Mouse (Mus musculus) layer of hippocampus, postnatal 14 days (tissue): Measurements from ENCODE around the gene Srrt. TPM values are rescaled to one million over a fixed set of nuclear protein-coding genes. Genes with fewer than 3 reads are reported as not detected.

Source experiments
- DNase-seq, 2 experiments: peaks; one replicate each; pipeline ENCODE4 v3.0.0; 2021 to 2022; ENCODE audit warnings: low spot score in 2 of 2, mixed read lengths in 1 of 2
- total RNA-seq, 2 experiments: library from RNA; stranded (reverse); gene quantifications; 2 replicates each; pipeline ENCODE4 v1.2.3; 2021

The Srrt gene
- total RNA-seq, 2 experiments from 2014 or later, result 189 to 217 TPM

DNA sequence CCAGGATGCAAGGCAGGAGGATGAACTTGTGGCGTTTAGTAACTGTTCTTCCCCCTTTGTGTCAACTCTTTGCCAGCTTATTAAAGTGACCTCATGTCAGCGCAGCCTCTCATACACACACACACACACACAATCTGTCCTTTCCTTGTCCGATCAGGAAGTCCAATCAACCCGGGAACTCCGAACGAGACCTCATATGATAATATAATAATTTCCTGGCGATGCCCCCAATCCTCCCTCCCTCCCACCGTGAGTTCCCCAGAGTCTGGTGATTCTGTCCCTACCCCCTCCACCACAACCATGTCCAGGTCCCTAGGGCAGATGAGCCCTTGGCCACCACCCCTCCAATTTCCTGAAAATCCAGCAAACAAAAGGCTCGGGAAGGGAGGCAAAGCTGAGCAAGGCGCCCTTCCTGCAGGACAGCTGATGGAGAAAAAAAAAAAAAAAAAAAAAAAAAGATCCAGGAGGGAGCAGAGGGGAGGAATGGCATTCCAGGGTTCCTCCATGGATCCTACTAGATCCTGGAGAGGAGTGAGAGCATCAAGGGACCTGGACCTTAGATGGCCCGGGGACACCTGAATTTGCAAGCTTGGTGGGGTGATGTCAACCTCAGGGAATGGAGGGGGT lies 31.3 kb upstream of the Srrt start:
- no peak for DNase-seq

DNA sequence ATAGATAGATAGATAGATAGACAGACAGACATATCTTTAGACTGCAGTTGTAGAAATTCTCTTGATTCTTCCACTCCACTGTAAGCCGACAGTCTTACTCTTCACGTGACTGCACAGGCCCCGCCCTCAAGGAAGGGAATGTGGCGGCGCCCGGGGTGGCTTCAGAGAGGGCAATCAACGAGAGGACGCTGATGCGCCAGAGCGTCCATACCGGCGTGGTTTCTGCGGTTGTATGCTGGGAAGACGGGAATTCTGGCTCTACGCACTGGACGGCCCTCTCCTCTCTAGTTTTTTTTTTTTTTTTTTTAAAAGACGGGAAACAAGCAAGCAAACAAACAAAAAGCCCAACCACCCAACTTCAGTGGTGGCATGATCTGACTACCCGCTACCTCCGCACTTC lies 30.8 kb upstream of the Srrt start:
- DNase-seq, result peak; percentile 82 to 92

DNA sequence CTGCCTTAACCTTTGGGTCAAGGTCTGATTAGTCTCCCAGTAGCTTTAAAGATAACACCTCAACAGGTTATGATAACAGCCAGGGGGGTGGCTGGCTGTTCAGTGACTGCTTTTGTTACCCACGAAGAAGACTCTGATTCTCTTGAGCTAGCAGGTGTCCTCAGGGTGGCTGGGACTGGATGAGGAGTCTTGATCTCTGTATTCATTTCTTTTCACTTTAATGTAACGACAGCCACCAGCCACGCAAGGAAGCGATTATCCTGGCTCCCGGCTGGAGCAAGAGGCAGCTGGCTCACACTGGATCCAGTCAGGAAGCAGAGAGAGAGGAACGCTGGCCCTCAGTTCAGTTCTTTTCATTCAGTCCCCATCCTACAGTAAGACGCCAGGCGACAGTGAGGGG lies 29.7 kb upstream of the Srrt start:
- DNase-seq, result no peak

DNA sequence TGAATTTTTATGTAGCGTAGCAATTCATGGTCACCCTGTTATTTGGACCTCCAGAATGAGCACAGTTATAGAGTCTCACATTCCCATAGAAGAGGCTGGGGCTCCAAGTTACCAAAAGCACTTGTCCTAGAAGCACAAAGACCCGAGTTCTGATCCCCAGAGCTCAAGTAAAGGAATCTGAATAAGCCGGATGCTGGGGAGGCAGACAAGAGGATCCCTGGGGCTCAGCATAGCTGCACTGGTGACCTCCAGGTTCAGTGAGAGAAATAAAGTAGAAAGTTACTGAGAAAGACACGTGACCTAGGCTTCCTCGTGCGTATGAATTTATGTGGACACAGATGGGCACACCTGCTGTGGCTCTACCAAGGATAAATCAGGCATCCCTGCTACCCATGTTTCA lies 27.6 kb upstream of the Srrt start:
- no peak for DNase-seq

DNA sequence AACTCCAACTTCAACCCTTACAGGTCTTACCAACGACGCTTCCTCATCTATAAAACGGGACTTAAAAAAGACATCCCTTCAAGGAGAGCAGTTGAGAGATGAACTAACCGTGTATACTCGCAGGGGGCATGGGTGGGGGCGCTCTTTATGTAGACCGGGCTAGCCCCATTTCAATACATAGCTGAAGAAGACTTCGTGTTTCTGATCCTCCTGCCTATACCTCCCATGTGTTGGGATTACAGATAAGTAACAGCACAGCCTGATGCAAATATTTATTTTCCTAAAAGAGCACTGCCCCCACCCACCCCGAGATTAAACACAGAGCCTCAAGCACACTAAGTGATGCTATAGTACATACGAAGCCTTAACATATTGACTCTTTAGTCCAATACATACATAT lies 26.8 kb upstream of the Srrt start:
- DNase-seq, result no peak

DNA sequence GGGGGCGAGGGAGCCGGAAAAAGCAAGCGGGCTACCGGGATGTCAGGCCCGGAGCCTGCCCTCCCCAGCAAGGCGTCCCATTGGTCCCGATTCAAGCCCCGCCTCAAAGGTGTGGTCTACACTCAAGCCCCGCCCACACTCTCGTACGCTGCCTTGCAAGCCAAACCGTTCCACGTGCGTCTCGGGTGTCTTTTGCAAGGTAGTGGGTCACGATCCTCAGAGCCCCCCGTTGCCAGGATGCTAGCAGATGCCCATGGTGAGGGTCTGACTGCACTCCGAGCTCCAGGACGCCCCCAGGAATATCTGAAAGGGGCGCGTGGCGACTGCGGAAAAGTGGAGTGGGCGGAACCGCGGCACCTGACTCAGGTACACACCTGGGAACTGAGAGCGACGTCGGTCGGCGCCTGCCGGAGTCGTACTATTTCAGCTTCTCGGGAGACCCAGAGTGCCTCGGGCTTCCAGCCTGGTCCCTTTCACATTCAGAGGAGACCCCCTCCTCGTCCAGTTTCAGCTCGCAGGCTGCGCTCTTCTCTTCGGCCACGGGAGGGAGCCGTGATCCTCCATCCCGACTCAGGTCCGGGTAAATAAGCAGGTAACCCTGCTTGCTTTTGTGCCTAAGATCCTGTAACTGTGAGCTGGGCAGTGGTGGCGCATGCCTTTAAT lies 26.2 kb upstream of the Srrt start, which contains the start of gene Slc12a9:
TSS of gene Slc12a9 (minus strand) at position 86 of the 663 bp plus-strand sequence.
- DNase-seq, result peak; percentile 92 to 95

DNA sequence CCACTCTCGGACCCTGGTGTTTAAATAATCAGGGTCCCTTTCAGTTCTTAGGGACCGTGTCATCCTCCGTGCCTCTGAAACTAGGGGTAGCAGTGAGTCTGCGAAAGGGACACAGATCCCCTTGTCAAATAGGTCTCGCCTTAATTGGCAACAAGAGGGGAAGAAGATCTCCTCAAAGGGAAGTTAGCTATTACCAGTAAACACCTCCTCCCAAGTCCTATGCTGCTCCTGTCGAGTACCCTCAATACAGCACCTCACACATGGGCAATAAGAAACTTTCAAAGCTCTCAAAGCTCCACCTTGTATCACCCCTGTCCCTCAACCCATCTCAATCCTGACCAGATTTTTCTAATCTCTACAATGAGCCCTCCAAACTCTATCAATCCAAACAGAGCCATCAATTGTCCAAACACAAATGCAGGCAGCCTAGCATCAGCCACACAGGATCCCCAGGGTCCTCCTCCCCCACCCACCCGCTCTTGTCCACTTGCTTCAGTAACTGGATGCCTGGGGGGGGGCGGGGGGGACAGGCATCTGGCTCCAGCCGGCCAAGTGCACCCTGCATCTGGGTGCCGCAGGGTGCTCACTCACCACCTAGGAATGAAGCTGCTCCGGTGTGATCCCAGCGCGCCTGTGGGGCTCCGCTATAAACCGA lies 25.5 kb upstream of the Srrt start:
- no peak for DNase-seq

DNA sequence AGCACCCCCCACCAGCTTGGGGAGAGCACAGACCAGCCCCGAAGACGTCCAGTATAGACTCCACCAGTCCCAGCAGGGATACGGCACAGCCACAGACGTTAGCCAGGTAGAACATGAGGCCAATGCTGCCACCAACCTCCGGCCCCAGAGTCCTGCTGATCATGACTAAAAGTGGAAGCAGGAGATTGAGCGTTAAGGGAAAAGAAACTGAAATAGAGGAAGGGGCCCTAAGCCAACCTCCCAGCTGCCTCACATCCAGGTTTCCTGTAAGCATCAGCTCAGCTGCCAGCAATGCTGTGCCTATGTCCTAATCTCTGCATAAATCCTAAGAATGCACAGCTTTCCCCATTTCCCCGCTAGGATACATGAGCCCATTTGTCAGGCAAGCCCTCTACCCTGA lies 23.4 kb upstream of the Srrt start:
- DNase-seq, result no peak

DNA sequence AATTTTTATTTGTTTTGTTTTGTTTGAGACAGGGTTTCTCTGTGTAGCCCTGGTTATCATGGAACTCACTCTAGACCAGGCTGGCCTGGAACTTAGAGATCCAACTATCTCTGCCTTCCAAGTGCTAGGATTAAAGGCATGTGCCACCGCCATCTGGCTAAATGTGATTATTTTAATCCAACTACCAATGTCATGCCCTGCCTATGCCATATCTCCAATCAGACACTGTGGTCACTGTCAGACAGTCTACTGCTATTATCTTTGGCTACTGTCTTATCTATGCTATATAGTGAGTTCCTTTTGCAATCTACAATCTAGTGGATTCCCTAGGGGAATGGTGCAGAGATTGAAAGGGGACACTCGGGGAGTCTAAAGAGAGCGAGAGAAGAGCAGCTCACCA lies 13.5 kb upstream of the Srrt start:
- DNase-seq, result no peak

DNA sequence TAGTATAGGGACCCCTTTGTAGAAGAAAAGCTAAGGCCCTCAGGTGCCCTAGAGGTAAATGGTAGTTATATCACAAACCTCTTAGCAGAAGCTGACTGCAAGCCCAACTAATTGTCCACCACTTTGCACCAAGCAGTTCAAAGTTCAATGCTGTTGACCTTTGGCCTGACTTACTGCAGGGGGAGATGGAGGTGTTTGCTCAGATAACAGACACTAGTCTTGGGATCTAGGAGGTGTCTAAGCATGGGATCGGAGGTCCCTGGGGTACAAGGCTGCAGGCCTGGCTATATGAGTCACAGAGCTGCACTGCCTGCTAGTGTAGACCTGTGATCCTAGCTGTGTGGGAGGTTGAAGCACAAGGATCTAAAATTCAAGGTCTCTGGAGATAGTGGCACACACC lies 11.1 kb upstream of the Srrt start:
- no peak for DNase-seq

DNA sequence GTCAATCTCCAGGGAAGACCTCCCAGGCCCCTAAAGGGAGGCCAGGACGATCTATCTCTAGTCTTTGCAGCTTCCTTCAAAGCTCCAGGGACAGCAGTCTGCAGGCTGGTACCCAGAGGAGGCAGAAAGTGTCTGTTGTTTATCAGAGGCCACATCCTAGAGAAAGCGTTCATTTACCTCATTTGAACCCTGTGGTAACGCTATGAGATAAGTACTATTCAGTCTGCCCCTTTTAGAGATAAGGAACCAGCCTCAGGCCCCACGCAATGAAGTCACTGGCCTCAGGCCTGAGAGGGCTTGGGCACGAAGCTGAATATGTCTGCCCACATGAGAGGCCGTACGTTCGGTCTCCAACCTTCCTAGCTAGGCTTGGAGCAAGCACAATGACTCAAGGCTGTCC lies 9.9 kb upstream of the Srrt start:
- DNase-seq, result no peak

DNA sequence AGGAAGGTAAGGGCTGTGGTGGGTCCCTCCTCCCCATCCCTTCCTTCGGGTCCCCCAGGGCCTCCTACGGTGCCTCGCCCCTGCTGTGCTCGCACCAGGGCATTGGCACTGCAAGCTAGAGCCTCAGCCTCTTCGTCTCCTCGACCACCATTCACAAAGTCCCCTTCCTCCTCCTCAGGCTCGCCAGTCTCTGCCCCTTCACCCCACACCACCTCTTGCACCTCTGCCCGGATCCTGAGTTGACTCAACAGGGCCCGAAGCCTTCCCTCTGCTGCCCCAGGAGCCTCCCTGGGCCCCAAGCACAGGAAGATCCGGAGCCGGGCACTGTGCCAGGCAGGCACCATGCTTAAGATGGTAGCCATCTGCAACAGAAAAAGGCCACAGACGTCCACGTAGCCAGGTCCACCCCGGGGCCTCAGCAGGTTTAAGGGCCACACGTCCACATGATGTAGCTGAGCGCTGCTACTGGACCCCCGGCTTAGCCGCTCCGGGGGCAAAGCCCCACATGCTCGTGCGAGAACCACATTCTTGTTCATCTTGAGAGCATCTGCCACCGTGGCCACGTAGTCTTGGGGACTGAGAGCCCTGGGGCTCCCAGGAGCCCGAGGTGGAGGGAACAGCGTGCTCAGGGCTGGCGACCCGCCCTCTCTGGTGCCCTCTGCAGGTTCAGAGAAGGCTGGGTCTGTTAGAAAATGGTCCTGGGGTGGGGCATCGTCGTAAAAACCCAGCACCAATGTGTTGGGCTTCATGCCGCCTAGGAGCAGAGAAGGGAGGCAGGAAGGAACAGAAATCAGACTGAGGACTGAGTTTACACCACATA lies 7.8 kb upstream of the Srrt start:
- DNase-seq, result no peak

DNA sequence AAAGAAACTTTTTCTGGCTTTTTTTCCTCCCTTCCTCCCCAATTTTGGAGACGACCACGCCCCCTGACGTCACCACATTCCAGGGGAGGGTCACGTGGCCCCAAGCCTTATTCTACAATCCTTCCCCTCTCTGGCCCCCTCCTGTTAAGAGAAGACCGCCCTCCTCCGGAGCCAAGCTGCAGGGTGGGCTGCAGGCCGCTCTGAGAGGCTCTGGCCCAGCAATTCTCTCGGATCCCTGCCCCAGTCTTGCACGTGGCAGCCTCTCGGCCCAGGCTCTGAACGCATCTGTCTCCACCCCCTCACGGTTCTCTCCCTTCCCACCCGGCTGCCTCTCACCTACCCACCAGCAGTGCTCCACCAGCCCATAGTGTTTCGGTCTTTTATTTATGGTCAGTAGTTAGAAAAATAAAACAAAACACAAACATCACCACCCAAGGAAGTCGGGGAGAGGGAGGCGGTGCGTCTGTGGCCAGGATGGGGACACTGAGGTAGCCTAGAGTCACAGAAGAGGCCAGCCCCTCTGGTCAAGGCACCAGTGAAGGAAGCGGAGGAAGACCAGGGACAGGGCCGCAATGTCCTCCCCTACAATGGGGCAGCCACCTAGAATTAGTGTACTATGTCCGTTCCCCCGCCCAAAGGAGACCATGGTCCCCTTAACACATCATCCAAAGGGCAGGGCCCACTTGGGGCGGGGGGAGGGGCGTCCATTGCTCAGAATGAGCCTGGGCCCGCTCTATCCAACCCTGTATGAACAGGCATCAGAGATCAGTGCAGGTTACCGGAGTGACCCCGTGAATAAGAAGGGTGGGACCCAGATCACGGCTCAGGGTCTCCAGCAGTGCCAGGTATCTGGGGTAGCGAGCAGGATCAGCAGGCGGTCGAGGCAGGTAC lies 7.0 kb upstream of the Srrt start, which contains the start of gene Trip6:
TSS of gene Trip6 (minus strand) at position 212 of the 891 bp plus-strand sequence.
- DNase-seq, result peak in 1 of 2 experiments; percentile 61

DNA sequence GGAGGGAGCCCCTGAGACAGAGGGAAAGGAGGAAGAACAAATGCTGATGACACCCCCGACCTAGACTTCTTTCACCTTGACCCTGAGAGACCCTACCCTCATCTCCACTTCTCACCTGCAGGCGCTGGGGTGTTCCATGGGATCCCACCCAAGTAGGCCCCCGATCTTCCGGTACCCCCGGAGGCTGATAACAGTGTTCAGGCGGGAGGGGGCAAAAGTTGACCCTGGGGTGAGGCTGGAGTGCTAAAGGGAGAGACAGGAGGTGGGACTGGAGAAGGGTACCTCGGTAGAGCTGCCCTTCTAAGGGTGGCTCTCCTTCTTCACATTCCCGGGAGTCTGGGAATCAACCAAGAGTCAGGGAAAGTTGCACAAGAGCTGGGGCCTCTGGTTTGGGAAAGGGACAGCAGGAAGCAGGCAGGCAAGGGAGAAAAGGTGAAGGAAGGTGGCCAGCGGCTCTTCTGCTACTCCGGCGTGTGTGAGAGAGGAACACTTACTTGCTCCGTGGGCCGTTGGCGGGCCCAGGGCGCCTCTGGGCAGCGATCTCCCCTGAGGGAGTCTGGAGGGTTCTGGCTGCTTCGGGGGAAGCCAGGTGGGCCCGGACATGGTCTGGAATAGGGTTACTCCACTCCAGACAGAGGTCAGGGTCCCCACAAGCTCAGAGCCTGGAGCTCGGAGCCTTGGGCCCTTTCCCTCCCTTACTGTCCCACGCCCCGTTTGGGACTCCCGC lies 6.2 kb upstream of the Srrt start:
- DNase-seq, result no peak

DNA sequence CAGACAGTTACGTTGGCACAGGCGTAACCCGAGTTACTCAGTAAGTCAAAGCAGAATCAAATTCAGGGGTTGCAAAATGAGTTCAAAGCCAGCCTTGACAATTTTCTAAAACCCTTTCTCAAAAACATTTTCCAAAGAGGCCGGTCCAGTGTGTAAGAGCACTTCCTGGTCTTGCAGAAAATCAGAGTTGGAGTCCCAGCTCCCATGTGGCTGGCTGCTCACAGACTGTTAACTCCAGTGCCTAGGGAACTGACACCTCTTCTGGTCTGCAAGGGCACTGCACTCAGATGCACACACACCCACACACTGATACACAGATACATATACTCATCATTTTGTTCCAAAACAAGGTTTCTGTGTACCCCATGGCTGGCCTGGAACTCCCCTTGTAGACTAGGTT lies 882 bp upstream of the Srrt start:
- DNase-seq, result no peak

DNA sequence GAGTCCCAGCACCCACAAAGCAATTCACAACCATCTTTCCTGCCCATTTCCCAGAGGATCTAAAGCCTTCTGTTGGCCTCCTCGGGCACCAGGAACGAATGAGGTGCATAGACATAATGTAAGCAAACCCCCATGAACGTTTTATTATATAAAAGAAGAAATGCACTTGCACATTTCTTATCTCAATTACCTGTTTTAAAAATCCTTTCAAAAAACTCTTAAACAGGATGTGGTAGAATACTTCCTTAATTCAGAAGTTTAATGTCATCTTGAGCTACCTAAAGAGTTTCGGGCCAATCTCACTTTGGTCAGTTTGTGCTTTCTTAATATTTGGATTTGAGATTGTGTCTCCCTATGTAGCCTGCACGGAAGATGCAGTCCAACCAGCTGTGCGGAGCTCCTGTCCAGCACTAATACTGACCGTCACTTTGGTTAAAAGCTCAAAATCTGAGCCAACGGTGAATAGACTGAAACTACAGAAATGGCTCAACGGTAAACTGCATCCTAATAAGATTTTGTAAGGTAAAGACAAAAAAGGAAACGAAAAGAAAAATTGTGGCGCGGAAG lies 952 bp downstream of the Srrt start:
- DNase-seq, result no peak

DNA sequence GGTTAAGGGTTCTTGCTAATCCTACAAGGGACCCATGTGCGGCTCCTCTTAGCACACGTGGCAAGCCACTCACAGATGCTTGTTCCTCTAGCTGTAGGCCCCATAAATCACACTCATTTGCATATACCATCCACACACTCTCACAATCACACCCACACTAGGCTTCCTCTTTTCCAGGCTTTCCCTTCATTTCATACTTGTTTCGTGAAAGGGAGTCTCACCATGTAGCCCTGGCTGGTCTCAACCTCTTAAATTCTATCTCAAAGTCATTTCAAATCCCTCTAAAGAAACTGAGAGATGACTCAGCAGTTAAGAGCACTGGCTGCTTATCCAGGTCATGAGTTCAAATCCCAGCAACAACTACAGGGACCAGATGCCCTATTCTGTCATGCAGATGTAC lies 1.7 kb downstream of the Srrt start:
- DNase-seq, result no peak

DNA sequence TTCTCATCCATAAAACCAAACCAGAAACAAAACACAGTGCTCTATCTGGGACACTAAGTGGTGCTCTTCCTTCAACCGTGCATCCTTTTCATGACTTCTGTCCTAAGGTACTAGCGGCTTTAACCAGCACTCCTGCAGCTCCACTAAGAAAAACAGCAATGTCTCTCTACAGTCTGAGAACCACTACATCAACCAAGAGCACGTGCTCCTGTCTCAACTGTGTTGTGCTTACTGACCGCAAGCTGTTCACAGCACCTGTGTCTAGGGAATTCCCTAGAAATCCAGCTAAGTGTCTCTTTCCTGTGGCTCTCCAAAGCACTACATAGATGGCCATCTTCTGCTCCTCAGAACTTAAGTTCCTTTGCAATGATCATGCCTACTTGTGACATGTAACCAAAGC lies 2.7 kb downstream of the Srrt start:
- DNase-seq, result no peak

DNA sequence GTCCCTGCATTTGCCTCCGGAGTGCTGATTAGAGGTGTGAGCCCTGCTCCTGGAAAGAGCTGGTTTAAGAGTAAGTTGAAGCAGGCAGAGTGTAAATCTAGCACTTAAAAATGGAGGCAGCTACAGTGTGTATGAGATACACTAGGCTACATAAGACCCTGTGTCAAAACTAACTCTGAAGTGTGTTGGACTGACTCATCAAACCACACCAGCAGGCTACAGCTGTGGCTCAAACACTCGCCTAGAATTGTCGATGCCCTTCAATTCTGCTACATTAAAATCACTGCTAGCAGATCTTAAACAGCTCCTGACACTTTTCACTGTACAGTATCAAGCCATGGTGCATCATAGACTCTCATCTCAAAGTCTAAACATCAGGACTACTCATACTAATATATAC lies 3.3 kb downstream of the Srrt start:
- no peak for DNase-seq

DNA sequence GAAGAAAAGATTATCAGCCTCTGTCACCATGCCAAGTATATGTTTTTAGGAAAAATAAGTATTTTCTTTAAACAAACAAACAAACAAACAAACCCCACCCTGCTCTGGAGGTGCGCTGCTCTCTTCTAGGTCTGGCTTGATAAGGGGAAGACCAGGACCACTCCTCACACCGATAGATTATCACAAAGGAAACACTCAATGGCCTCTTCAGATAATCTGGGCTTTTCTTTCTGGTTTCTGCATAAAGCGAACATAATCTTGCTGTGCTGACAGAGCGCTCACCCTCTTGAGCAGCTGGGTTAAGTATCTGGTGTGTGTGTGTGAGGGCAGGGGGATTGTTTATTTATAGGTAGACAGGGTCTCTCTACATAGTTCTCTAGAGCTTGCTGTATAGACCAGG lies 3.9 kb downstream of the Srrt start:
- no peak for DNase-seq
